Mouse (Mus musculus) granulocyte monocyte progenitor cell, adult 5-6 weeks (primary cell): Measurements from ENCODE around the gene Mtss1l. TPM values are rescaled to one million over a fixed set of nuclear protein-coding genes. Genes with fewer than 3 reads are reported as not detected.
A peak's percentile ranks its signal among the peaks of the same experiment; 100 is the strongest.

Source experiments
- ATAC-seq: replicated peaks from 2 replicates; pipeline ENCODE4 v1.8.0; 2016; ENCODE audit warnings: mild to moderate bottlenecking, moderate TSS enrichment, inconsistent platforms; ENCODE audit not compliant: poor library complexity, severe bottlenecking
- total RNA-seq, 2 experiments: library from RNA; stranded (forward) in 1 of 2; stranded (reverse) in 1 of 2; fragments of 200-712, 200-1000 nt in 1 of 2; fragments of >200 nt in 1 of 2; fragmentation: Nextera tagmentation in 1 of 2; gene quantifications; 2 replicates each; pipeline ENCODE4 v1.2.3; 2014 to 2017

Mtss1l gene
- 0.28 TPM in 1 of 2 replicates, not detected in the other for total RNA-seq (2014; fragmentation: Nextera tagmentation)
- total RNA-seq (2017) = 0.22 TPM in 1 of 2 replicates, not detected in the other

DNA sequence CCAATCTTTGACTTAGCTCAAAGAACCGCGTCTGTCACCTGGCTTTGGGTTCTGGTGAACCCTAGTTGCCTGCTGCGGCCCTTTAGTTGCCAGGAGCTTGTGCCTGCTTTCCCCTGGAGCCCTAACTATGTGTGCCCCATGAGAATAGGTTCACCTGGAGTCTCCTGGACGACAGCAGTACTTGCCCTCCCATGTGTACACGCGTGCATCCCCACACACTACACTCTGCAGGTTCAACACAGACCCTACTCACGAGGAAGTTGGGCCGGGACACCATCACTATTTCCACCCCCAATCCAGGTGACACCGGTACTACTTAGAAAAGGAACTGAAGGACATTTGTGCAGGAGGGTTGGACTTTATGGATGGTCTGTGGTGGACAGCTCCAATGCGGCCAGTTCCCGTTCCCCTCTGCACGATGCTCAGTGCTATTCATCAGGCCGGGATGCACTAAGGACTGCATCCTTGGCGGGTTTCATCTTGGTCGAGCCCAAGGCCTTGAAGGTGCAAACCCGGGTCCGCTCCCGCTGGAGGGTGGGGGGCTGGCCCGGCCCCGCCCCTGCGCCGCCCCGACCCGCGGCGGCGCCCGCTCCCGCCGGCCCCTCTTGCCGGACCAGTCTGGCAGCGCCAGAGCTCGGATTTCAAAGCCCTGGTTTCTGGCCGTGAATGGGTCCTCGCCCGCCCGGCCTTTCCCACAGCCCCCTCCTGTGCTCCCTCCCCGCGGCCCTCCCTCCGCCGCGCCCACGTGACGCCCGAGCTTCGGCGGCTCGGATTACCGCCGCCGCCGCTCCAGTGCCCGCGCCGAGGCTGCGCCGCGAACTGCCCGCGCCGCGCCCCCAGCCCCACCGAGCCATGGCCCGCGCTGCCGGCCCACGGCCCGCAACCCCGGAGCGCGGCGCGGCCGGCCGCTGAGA is at the start of gene Mtss1l:
TSS of gene Mtss1l (plus strand) at position 792 of the 914 bp plus-strand sequence.
- peak; percentile 18; the same call in 1 of the 2 replicates for ATAC-seq

DNA sequence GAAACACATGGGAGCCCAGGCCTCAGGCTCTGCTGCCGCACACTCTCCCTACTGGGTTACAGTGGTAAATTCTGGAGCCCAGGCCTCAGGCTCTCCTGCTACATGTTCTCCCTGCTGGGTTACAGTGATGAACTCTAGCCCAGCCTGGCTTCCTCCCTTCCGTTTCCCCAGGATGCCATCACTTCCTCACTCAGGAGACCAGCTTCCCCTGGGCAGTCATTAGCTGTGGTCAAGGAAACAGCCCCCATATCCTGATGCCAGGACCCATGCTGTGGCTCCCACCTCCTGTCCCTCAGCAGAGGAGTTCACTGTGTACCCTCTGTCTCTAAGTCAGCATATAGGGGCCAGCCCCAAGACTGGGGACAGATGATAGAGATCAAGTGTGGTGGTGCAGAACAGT is 49.1 kb upstream of the Mtss1l start:
- no peak for ATAC-seq

DNA sequence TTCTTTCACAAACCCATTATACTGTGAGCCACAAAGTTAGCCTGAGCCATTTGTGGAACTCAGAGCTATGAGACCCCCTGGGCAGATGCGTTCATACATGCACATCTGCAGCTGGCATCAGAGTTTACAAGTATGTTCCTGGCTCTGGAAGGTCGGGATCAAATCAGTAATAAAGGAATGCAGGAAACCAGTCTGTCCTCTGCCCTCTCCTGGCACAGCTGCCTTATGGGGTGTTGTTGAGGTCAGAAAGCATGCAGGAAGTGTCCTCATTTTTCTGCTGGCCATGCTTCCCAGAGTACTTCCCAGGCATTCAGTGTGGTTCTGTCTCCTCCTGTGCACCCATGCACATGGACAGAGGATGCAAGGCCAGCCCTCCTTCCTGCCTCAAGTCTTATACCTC is 48.1 kb upstream of the Mtss1l start:
- ATAC-seq = no peak

- no peak for ATAC-seq
Observed at GRCm38 (mm10) chr8:110674589-110674988, 46.7 kb upstream of the Mtss1l start.

- no peak for ATAC-seq
Observed at GRCm38 (mm10) chr8:110676702-110677101, 44.6 kb upstream of the Mtss1l start.

DNA sequence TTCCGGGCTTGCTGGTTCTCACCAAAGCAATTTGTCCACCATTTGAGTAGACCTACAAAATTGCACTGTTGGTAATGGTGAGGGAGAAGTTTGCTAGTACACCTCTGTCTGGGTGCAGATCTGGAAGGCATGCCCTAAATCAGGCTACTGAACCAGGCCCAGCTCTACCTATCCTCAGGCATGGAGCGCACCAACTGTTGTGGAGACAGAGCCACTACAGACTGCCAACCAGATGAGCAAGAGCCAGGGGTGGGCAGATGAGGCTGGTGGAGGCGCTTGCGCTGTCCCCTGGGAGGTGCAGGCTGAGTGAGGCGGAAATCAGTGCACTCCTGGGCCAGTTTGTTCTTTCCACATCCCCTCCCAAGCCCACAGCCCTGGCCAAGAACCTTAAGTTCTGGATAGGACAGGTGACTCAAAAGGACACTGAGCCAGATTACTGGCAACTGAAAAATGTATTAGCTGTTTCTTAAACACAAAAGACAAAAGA is 44.1 kb upstream of the Mtss1l start:
- ATAC-seq = no peak

GRCm38 (mm10) chr8:110678989-110679388 is 42.3 kb upstream of the Mtss1l start:
- no peak for ATAC-seq

DNA sequence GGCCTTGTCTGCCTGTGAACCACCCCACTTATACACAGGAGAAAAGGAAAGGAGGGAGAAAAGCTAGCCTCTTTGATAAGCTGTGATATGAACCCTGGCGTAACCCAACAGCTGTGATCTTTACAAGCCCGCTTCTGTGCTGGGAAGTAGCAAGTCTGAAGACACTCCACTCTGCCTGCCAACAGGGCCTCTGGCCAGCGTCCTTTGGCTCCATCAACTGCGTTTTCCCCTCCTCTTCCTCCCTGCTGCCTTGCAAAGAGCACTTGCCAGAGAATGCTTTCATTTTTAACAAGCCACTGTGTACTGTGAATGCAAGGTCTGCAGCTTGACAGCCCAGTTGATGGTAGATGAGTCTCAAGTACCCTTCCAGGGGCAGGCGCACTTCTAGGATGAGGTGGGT is 33.5 kb upstream of the Mtss1l start:
- no peak for ATAC-seq

DNA sequence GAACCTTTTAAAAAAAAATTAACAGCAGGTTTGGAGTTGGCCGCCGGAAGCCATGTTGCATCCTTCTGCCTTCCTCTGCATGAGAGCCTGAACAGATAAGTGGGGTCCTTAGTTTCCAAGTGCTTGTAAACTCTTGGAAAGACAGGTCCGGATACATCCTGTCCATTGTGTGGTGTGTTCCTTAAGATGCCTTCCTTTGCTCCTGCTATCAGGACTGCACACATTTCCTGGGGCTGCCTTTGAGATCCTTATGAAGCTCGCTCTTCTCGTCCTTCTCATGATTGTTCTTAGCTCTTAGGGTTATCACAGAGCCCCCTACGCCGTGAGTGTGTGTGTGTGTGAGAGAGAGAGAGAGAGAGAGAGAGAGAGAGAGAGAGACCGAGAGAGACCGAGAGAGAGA is 31.3 kb upstream of the Mtss1l start:
- ATAC-seq = no peak

GRCm38 (mm10) chr8:110694226-110694625 is 27.1 kb upstream of the Mtss1l start:
- ATAC-seq = no peak

DNA sequence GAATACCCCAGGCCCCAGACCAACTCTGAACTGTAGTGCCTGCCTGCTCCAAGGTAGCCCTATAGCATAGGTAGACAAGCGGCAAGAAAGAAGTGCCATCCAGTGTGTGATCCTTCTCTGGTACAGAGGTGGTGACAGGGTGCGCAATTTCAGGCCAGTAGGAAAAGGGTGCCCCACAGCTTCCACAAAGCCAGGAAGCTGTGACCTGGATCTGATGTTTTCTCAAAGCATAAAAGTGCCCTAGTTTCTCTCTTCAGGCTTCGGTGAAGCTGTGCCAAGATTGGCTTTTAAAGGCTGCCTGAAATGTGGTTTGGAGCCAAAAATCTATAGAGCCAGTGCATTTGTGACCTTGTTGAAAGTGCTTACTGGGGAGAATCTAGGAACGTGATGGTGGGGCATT is 26.4 kb upstream of the Mtss1l start:
- ATAC-seq = no peak

- ATAC-seq = no peak
Observed at GRCm38 (mm10) chr8:110695431-110695830, 25.8 kb upstream of the Mtss1l start.

DNA sequence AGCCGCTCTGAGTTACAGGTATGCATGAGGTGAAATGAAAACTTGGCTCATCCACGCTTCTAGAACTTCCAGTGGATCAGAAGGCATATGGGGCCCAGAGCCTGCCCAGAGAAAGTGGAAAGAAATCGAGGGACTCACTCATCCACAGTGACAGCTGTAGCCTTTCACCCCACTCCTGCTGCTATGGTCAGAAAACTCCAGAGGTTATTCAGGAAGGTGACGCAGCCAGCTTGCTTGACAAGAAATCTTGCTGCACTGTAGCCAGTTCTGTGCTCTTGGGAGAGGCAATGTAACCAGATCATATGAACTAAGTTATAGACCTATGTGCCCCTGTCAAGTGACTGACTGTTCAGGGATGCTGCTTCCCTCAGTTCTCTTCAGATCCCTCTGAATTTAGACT is 25.2 kb upstream of the Mtss1l start:
- ATAC-seq = no peak

DNA sequence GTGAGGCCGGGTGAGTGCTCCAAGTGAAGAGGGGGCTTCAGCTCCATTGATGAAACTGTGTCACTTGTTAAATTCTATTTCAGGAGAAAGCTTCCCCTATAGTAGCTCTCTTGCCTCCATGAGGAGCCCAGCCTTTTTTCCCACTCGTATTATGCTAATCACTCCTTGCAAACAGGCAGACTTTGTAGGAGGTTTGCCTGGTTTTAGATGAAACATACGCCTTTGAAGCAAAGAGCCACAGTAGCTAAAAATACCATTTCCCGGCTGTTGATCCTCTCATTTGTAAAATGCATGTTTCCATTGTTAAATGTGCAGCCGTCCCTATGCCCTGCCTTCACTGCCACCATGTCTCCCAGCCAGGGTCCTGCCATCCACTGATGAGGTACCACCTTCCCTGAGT is 23.7 kb upstream of the Mtss1l start:
- no peak for ATAC-seq

DNA sequence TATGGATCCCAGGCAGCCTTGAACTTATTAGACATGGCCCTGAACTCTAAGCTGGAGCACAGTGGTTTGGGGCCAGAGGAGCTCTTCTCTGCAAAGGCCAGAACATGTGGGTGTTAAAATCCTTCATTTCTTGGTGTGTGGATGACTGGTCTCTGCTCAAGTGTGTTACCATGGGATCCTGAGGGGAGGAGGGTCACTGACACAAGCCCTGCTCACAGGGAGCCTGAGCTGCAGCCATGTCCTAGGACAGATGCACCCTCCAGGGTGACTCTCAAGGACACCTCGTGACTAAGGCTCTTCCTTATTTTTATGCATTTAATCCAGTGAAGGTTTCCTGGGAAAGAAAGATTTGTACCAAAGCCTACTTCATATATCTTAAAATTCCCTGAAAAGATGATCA is 23.2 kb upstream of the Mtss1l start:
- no peak for ATAC-seq

- no peak for ATAC-seq
Observed at GRCm38 (mm10) chr8:110699501-110699900, 21.8 kb upstream of the Mtss1l start.

DNA sequence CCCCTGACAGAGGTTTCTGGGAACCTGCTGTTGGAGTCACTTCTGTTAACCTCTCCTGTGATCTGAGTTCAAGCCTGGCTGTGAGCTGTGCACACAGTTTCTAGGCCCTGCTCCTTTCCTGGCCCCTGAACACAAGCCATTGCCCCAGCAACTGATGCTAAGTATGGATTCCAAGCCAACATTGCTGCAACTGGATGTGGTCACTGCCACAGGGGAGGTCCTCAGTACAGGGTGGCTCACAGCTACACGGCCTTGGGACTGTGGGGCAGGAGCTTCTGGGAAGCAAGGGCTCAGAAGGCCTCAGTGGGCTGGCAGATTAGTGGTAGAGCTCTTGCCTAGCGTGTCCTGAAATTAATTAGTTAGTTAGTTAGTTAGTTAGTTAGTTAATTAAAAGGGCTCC is 20.7 kb upstream of the Mtss1l start:
- ATAC-seq = no peak

- ATAC-seq = no peak
Observed at GRCm38 (mm10) chr8:110702636-110703459, 18.4 kb upstream of the Mtss1l start.

DNA sequence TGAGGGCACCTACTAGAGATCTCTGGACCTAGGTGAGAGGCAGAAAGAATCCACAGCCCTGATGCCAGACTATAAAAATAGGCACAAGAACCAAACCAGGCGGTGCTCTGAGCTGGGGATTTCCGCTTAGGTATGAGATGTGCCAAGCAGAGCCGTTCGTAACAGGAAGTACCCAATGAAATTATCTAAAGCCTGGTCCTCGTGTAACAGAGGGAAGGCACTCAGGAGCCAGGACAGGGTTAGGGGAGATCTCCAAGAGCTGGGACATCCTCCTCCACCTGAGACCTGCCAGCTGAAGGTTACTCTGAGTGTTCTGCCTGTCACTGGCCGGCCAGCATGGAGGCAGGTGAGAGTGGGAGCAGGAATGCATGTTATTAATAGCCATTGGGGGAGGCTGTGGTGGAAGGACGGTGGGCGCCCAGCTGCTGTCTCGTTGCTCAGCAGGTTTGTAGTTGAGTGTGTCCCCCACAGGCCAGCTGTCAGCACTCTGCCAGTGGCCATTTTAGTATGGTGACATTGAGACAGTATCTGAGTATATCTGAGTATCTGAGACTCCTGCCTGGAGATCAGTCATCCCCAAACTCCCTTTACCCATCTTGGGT is 17.7 kb upstream of the Mtss1l start:
- no peak for ATAC-seq

DNA sequence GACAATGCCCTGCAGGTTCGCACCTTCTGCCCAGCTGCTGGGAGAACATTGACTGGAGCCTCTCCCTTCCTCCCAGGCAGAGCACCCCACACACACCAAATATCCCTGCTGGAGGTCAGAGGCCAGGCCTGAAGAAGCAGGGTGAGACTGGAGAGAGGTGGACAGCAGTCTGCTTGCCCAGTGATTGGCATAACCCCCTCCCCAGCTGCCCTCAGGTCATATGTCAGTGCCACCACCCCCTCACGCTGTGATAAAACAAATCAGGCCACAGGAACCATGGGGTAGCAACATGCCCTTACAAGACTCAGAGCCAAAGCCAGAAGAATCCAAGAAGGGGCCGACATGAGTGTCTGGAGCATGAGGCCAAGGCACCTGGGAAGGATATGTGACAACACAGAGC is 17.2 kb upstream of the Mtss1l start:
- ATAC-seq = no peak
